Mouse (Mus musculus) layer of hippocampus, postnatal 14 days (tissue): Measurements from ENCODE around the gene Dynll2. TPM values are rescaled to one million over a fixed set of nuclear protein-coding genes. Genes with fewer than 3 reads are reported as not detected.

Experiments
- total RNA-seq, 2 experiments: library from RNA; stranded (reverse); gene quantifications; 2 replicates each; pipeline ENCODE4 v1.2.3; 2021

Dynll2 gene
- total RNA-seq, 2 experiments from 2014 or later: 406 to 432 TPM

Other genes with a start within 250 kb of the Dynll2 start
- 10 to 100 TPM; 60.6 to 63.4 TPM for gene Supt4a, start 250.0 kb downstream of the Dynll2 start, total RNA-seq
- 100 to 1,000 TPM; 144 to 163 TPM for gene Tspoap1, start 227.0 kb downstream of the Dynll2 start, total RNA-seq
- under 1 TPM; 0.14 to 0.52 TPM for gene Mpo, start 194.0 kb downstream of the Dynll2 start, total RNA-seq
- under 1 TPM; 0.35 to 0.62 TPM for gene Lpo, start 159.2 kb downstream of the Dynll2 start, total RNA-seq
- gene Mks1, start 134.3 kb downstream of the Dynll2 start, total RNA-seq: 1 to 10 TPM; 6.8 to 6.9 TPM
- under 1 TPM; 0.41 to 0.51 TPM for gene Epx, start 112.0 kb downstream of the Dynll2 start, total RNA-seq
- not detected for gene Olfr462, start 95.3 kb downstream of the Dynll2 start, total RNA-seq
- not detected for gene Olfr463, start 90.1 kb downstream of the Dynll2 start, total RNA-seq
- gene Olfr464, start 66.6 kb downstream of the Dynll2 start, total RNA-seq: not detected
- gene Srsf1, start 59.8 kb upstream of the Dynll2 start, total RNA-seq: 100 to 1,000 TPM; 202 to 214 TPM
- gene Vezf1, start 80.7 kb upstream of the Dynll2 start, total RNA-seq: 10 to 100 TPM; 24.8 to 27.7 TPM
- 10 to 100 TPM; 32.0 to 32.1 TPM for gene Cuedc1, start 110.5 kb upstream of the Dynll2 start, total RNA-seq
- 10 to 100 TPM; 58.2 to 61.3 TPM for gene Mrps23, start 216.9 kb upstream of the Dynll2 start, total RNA-seq